Mouse (Mus musculus) mouse trophoblast stem cell (cell line): ENCODE results near the gene B3galt6.

Experiments
- in situ Hi-C, 2 experiments: fragments of 300-500 bp; cut with MseI, MboI; formaldehyde crosslinking; loops; 2 replicates in 1 of 2; 3 replicates in 1 of 2; pipeline ENCODE4 v1.15.1; 2025

The B3galt6 gene

DNA sequence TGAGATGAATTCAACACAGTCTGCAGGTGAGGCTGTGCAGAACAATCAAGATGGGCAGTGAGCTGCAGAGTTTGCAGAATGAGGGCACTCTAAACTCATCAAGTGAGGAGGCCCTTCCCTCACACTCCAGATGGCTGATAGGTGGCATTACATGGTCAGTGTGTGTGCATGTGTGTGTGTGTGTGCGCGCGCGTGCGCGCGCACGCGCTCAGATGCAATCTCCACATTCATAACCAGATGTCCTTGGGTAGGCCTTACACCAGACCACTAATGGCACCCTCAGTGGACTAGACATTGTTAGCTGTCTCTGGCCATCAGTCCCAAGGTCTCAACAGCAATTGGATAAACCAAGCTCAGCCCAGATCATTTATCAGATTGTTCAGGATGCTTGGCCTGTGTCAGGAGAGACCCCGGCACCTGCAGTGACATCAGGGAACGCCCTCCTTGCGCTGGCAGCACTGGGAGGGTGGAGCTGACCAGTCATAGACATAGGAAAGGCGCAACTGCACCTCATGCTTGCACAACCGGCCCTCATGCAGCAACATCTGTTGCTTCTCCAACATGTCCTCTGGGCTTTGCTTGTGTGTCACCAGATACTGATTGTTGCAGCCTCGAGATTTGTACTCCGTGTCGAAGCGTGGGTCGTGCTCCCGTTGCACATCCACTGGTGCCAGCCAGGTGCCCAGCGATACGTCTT lies 1.1 kb downstream of the B3galt6 start:
- in situ Hi-C loops, result no loop called here

DNA sequence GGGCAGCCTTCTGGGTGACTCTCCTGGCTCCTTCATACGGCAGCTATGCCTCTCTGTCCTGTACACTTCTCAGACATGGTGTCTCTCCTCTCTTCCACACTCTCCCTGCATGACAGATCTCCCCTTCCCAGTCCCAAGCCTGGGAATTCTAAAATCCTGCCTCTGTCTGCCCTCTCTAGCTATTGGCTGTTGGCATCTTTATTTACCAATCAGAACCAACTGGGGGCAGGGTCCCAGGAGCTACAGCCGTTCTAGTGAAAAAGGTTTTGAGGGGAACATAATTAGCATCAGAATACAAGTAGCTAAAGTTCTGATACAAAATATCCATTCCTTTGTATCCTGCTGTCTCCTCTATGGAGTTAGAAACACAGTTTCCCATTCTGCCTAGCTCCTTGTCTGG lies 8.7 kb downstream of the B3galt6 start:
- in situ Hi-C loops, result no loop called here

DNA sequence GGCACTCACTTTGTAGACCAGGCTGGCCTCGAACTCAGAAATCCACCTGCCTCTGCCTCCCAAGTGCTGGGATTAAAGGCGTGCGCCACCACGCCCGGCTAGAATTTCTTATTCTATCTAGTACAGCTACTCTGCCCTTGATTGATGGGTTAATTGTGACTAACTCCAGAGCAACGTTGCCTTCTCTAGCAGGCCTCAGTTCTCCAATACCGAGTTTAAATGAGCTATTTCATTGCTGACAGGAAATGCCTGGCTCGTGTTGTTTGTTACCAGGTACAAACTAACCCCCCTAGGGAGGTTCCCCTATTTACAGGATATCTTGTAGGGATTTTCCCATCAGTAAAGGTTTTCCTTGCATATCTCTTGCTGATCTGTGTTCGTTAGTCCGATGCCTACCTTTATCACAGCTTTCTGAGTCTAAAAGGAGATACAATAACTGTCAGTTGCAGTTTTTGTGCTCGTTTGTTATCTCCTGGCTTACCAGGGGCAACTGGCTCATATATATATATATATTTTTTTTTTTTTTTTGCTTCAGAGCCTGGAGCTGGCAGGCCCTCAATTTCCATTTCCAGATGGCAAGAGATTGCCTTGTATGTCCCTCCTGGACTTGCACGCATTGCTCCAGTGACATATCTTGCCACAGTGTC lies 10.9 kb downstream of the B3galt6 start:
- in situ Hi-C loops, result no loop called here

DNA sequence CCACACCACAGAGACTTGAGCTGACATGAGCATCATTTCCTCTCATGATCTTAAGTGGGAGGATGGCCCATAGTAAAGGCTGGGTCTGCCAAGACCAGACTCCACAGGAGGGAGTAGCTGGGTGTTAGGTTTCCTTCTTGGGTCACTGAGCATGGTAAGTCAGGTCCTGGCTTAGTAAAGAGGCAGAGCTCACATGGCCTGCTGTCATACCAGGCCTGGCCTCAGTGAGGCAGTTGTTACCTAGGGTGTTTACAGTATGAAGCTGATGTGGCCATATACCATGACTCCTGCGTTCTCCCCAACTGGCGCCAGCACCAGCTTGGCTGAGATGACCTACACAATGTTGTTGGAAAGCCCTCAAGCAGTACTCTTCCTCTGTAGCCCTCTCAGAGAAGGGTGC lies 19.2 kb downstream of the B3galt6 start:
- in situ Hi-C loops, result no loop called here

DNA sequence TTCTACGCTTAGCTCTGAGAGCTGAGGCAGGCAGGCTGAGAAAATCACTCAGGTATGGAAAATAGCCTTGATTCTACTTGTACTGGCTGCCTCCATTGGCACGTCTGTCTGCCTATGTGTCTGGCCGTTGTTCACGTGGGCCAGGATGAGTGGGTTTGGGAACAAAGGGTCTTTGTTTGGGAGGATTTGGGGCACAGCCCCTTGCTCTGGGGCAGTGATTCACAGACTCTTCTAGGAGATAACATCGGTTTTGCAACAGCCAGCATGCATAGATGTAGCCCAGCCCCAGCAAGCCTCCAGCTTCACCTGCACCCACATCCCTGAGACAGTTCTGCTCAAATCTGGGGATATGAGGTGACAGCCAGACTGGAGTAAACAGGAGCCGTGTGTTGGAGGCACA lies 19.8 kb downstream of the B3galt6 start:
- in situ Hi-C loops, result no loop called here

DNA sequence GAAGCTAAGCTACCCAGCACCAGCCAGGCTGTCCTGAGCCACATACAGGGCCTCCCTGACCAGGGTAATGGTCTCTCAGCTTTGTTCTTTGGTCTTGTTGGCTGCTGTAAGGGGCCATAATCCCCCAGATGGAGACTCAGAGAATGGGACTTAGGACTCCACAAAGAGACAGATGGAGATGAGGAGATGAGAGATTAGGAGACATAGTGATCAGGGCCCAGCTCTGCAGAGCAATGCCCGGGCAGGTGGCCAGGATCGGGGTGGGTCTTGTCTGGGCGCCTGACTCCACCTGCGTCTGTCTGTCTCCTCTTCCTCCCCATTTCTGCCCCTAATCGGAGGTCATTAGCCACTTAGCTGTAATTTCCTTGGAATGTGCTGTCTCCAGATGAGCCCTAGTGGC lies 22.2 kb downstream of the B3galt6 start:
- in situ Hi-C loops, result no loop called here

DNA sequence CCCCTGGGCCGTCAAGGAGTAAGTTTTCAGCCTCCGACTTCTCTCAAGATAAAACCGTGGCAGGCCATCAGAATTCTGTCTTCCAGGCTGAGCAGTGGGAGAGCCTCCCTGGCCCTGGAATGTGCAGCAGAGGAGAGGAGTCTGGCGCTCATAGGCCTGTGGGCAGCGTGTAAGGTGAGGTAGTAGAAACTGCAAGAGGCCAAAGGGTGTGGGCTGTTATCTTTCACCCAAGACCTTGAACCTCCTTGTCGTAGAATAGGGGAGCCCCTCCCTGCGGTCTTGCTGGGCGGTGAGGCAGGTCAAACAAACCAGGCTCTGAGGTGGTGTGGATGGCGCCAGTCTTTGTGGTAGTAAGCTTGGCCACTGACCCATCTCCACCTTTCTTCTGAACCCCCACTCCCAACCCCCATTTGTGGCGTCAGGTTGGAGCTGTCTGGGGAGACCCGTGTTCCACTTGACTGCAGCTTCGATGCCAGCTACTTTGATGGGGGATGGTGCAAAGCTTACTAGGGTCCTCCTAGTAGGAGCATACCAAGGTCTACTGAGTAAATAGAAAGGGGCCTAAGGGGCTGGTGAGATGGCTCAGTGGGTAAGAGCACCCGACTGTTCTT lies 23.3 kb downstream of the B3galt6 start:
- in situ Hi-C loops, result no loop called here

DNA sequence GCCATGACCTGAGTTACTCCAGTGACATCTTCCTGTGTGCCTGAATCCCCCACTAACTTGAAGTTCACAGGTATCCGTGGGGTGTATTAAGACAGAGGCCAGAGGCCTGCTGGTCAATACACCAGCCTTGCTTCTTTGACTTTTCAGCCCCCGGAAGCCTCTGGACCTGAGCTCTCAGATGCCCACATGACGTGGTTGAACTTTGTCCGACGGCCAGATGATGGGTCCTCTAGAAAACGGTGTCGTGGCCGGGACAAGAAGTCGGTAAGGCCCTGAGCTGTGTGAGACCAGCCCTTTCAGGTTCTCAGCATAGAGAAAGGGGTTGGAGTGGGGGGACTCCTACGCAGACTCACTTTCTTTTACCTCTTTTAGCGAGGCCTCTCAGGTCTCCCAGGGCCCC lies 28.1 kb downstream of the B3galt6 start:
- in situ Hi-C loops, result no loop called here

DNA sequence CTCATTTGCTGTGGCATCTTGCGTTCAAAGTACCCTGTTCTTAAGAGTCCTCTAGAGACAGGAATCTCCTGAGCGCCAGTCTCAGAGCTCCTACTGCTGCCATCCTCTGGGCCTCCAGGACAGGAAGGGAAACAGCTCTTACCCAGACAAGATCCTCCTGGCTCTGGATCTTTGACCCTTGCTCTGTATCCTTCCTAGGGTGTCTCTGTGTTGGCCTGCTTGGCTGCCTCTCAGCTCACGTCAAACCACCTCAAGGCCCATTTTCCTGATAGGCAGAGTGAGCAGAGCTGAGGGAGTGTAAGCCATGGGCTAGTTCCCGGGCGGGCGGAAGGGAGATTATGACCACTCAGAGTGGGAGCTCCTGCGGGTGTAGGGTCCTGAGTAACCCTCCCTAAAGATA lies 29.3 kb downstream of the B3galt6 start:
- in situ Hi-C loops, result no loop called here

DNA sequence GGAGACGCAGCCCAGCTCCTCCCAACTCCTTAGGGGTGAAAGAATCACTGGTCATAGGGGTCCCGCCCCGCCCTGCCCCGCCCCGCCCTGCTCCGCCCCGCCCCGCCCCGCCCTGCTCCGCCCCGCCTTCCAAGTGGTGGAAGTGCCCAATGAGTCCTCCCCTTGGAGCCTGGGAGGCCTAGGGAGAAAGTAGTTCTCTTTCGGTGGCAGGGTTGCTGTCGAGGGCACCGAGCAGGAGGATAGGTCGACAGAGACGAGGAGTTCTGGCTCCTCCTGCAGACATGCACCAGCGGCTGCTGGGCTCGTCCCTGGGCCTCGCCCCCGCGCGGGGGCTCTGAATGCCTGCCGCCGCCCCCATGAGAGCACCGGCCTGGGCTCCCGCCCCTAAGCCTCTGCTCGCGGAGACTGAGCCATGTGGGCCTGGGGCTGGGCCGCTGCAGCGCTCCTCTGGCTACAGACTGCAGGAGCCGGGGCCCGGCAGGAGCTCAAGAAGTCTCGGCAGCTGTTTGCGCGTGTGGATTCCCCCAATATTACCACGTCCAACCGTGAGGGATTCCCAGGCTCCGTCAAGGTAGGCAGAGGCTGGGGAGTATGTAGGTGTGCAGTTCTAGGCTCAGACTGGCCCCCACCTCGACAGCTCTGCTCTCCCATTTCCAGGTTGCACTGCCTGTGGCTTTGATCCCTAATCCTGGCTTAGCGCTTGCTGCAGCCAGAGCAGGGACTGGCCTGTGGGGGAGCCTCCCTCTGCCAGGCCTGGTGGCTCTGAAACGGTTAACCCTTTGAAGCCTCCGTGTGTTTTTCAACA lies 30.1 kb downstream of the B3galt6 start, which contains the start of gene C1qtnf12:
TSS of gene C1qtnf12 (plus strand) at position 152 of the 805 bp plus-strand sequence.
- in situ Hi-C loops, result no loop called here

DNA sequence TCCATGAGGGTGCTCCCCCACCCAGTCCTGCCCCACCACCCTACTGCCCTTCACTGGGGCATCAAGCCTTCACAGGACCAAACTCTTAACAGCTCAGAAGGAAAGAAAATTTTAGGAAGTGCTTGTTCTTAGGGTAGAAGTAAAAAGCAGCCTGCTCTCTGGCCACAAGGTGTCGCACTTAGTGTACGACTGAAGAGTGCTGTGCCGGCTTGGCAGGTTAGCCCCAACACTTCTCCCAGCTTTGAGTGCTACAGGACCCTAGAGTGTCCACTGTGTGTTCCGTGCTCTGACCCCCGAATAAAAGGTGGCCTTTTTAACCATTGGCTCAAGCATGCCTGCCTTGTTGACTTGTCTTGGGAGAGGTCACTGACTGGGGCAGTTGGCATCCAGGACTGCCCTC lies 33.2 kb downstream of the B3galt6 start:
- in situ Hi-C loops, result no loop called here

DNA sequence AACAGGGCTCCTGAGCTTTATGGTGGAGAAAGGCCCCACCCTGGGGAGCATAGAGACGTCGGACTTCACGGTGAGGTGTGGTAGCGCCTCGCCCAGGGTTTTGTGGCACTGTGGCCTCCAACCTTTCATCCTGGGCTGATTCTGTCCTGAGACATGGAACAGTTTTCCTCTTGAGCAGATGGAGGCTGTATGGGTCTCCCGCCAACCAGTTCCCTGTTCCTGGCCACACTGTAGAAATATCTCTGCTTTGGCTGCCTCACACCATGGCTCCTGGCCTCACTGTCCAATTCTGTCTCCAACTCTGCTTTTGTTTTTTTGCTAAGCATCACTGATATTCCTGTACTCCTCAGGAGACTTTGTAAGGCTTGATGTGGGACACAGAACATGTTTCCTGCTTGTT lies 37.0 kb downstream of the B3galt6 start:
- in situ Hi-C loops, result no loop called here

DNA sequence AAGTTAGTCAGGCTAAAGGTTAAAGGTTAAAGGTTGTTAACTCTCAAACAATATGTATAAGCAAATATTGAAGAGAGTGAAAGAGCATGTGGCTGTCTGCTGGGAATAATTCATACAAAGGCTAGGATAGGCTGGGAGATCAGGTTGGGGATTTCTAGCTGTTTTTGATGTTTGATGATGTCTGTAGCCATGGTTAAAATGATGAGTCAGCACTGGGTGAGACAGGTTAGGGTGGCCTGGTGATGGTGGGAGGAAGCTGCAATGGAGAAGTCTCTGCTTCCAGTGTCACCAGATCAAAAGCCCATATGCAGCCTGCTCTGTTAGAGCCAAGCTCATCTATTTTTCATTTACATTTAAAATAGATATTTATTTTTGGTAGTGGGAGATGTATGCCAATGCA lies 45.4 kb downstream of the B3galt6 start:
- in situ Hi-C loops, result no loop called here

DNA sequence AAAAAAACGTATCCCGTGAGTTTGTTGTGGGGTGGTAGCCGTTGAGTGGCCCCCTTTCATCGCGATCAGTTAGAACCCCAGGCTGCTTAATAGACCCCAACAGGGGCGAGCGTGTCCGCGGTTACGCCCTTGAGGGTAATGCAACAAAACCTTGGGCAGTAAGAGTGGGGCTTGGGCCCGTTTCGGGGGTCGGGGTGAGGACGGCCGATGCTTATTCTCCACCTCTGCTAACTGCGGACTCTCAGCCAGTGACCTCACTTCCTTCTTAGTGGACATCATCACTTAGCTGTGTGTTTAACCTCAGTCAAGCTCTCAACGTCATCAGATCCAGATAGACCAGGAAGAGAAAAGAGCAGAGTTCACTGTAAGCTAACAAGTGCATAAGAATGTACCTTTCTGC lies 48.2 kb downstream of the B3galt6 start:
- in situ Hi-C loops, result loop anchor here in 1 of 2 experiments (5.0 kb wide), 1 partner anchor 37 kb away; no protein-coding TSS in a partner anchor

DNA sequence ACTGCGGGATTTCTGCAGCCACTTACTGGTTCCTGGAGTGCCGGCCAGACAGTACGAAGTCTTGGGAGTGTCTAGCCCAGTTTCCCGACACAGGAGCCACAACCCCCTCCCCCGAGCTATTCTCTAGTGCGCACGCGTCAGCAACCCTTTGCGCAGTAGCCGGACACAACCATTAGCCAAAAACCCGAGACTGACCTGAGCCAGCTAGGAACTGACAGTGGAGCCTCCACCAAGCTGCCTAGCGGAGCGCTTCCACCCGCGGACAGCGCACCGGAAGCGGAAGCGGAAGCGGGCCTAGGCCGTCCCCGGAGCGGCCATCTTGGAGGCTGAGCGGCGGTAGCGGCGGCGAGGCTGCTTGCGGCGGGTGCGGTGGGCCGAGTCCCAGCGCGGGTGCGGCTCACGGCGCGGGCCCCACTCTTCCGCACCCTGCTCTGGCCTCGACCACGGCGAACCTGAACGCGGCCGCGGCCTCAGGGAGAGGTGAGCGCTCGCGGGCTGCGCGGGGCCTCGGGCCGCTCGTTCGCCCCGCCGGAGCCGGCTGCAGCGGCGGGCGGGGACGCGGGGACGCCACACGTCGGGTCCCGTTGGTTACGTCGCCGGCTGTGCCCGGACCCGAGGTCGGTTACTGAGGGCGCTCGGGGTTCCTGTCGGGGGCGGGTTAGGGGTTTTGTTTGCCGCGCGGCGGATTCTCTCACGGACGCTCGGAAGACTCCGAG lies 48.8 kb downstream of the B3galt6 start, which contains the start of gene Ube2j2:
TSS of gene Ube2j2 (plus strand) at position 298 of the 716 bp plus-strand sequence.
- in situ Hi-C loops, result loop anchor here in 1 of 2 experiments (5.0 kb wide), 1 partner anchor 36 kb away; no protein-coding TSS in a partner anchor

DNA sequence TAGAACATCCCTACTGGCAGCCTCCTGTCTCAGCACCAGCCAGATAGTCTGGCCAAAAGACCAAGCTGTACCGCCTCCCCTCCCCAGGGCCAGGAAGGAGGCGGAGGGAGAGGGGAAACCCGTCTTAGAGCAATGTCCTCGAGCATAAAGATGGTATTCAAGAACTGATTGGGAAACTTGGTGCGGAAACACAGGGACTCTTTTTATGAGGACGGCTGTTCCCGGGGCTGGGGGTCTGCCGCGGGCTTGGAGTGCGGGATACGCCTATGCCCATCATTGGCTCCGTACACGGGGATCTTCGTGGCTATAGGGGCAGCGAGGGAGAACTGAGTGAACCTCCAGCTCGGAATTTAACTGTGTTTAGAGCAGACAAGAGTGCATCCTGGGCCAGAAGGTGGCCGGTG lies 49.4 kb downstream of the B3galt6 start:
- in situ Hi-C loops, result loop anchor here in 1 of 2 experiments (5.0 kb wide), 1 partner anchor 36 kb away; no protein-coding TSS in a partner anchor
